Mouse (Mus musculus) embryonic facial prominence, embryonic 15.5 days (tissue): ENCODE measurements around the gene Tnfrsf14. TPM values are rescaled to one million over a fixed set of nuclear protein-coding genes. Genes with fewer than 3 reads are reported as not detected.

Source experiments
- ATAC-seq: fragments of 200-750 bp; cut with Nextera tagmentation; 2 replicates; pipeline ENCODE4 v1.8.0; 2017; ENCODE audit warnings: low read depth, moderate TSS enrichment; ENCODE audit not compliant: insufficient number of reproducible peaks, low FRiP score, low TSS enrichment
- H3K27ac ChIP-seq: fragments of 300-500 bp; sonication (generic); replicated peaks from 2 replicates; pipeline ENCODE4 v1.5.1; 2015; ENCODE audit warnings: mild to moderate bottlenecking, inconsistent platforms
- H3K27me3 ChIP-seq: fragments of 300-500 bp; sonication (generic); 2 replicates; pipeline ENCODE4 v1.6.1; 2015; ENCODE audit warnings: inconsistent platforms
- H3K36me3 ChIP-seq: fragments of 300-500 bp; sonication (generic); 2 replicates; pipeline ENCODE4 v1.6.1; 2015; ENCODE audit warnings: mild to moderate bottlenecking, inconsistent platforms
- H3K4me1 ChIP-seq: fragments of 300-500 bp; sonication (generic); 2 replicates; pipeline ENCODE4 v1.6.1; 2015; ENCODE audit warnings: inconsistent platforms
- H3K4me2 ChIP-seq: fragments of 300-500 bp; sonication (generic); replicated peaks from 2 replicates; pipeline ENCODE4 v1.6.1; 2015; ENCODE audit warnings: mild to moderate bottlenecking, inconsistent platforms
- H3K4me3 ChIP-seq: fragments of 300-500 bp; sonication (generic); replicated peaks from 2 replicates; pipeline ENCODE4 v1.5.1; 2015; ENCODE audit warnings: mild to moderate bottlenecking, inconsistent platforms
- H3K9ac ChIP-seq: fragments of 300-500 bp; sonication (generic); 2 replicates; pipeline ENCODE4 v1.6.1; 2015; ENCODE audit warnings: inconsistent platforms
- H3K9me3 ChIP-seq: fragments of 300-500 bp; sonication (generic); replicated peaks from 2 replicates; pipeline ENCODE4 v1.6.1; 2016; ENCODE audit warnings: inconsistent platforms
- WGBS: fragments of 180-500 bp; shearing (Covaris S2); methylation state at CpG from one replicate; pipeline ENCODE4 v1.1.7; 2015; 5-methylcytosine and 5-hydroxymethylcytosine counted together
- polyA plus RNA-seq: library from polyadenylated mRNA; unstranded; fragments of >200 nt; fragmentation: Nextera tagmentation; extraction: Ambion mirVana; gene quantifications from 2 replicates; pipeline ENCODE4 v1.2.1, GENCODE M21; 2015

The Tnfrsf14 gene
- 1.5 and 2.3 TPM in 2 replicates for polyA plus RNA-seq

DNA sequence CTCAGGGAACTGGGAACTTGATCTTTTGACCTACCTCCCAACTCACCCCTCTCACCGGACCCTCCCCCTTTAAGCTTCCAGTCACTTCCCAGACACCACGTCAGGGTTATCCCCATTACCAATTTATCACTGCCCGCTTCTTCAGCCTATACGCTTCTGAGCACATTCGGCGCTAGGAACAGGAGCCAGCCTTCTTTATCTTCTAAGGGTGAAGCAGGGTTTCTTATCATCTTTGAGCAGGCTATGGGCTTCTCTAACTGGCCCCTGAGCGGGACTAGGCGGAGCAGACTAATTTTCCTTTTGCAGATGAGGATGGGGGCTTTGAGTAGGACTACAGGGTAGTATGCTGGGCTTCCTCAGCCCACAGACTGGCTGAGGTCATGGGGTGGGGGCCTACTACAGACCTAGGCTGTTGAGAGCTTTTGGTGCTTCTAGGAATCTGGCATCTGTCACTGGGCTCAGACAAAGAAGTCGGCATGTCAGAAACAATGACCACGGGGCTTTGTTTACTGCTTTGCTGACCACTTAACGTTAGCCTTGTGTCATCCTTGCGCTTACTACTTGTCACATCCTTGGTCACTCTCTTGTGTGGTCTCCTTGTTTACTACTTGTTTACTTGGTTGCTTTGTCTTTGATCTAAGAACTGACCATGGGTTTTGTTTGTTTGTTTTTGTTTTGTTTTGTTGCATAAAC is at the start of gene Tnfrsf14:
TSS of gene Tnfrsf14 (minus strand) at position 169 of the 693 bp plus-strand sequence.
- peak within 1 kb of the TSS; percentile 46 for H3K4me2 ChIP-seq
- WGBS = 48% methylated on average over 12 of the region's 12 CpGs
- peaks cover 27% of the 10 kb centered on the region for H3K4me1 ChIP-seq
- H3K4me3 ChIP-seq = peak within 1 kb of the TSS; percentile 21
- no peak within 1 kb of the TSS for H3K9ac ChIP-seq
- no peaks in the 10 kb centered on the region for H3K9me3 ChIP-seq
- H3K27me3 ChIP-seq = no peaks in the 10 kb centered on the region
- no peak for ATAC-seq
- H3K36me3 ChIP-seq = no peaks in the 10 kb centered on the region
- peak within 1 kb of the TSS; percentile 73 for H3K27ac ChIP-seq

DNA sequence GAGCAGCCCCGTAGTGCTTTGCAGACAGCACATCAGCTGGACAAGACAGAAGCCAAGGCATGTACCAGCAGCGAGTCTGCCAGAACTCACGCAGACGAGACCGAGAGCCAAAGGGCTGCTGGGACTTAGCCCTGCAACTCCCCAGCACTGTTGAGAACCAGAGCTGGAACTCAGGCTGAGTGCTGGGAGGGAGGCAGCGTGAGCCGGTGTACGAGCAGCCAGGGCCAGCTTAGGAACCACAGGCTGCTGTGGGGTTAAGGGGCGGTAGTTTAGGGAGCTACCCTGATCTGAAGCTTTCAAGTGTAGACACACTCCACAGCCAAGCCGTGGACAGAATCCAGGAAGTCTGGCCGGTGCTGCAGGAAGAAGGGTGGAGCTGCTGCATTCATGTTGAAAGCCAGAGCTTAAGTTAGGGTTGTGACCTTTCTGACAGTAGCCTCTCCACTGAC is 45.8 kb upstream of the Tnfrsf14 start:
- H3K36me3 ChIP-seq = peaks cover 100% of the 10 kb centered on the region
- no peak overlapping the region for H3K9ac ChIP-seq
- no peak overlapping the region for H3K27ac ChIP-seq
- no peak for ATAC-seq
- no peaks in the 10 kb centered on the region for H3K9me3 ChIP-seq
- 83% methylated on average over 11 of the region's 11 CpGs for WGBS
- H3K4me3 ChIP-seq = no peak overlapping the region
- no peaks in the 10 kb centered on the region for H3K4me1 ChIP-seq
- H3K27me3 ChIP-seq = no peaks in the 10 kb centered on the region
- H3K4me2 ChIP-seq = no peak overlapping the region

DNA sequence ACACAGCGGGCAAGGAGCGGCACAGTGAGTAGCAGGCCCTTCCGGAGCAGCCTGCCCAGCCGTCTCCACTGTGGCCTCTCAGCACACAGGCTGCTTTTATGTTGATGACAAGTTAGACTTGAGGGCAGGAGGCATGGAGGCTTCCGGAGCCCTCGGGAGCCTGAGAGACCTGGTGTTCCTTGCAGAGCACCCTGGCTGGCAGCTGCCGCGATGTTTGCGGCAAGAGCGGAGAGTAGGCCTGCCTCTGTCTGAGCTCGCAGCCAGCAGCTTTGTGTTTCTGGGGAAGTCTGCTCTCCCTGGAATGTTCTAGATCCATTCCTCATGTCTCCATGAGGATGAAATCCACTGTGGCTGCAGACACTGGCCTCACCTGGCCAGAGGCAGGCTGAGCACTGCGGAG is 44.2 kb upstream of the Tnfrsf14 start:
- no peaks in the 10 kb centered on the region for H3K4me1 ChIP-seq
- WGBS = 91% methylated on average over 12 of the region's 12 CpGs
- peaks cover 94% of the 10 kb centered on the region for H3K36me3 ChIP-seq
- no peak overlapping the region for H3K27ac ChIP-seq
- H3K4me2 ChIP-seq = no peak overlapping the region
- no peaks in the 10 kb centered on the region for H3K9me3 ChIP-seq
- no peak overlapping the region for H3K9ac ChIP-seq
- no peak for ATAC-seq
- no peaks in the 10 kb centered on the region for H3K27me3 ChIP-seq
- no peak overlapping the region for H3K4me3 ChIP-seq

DNA sequence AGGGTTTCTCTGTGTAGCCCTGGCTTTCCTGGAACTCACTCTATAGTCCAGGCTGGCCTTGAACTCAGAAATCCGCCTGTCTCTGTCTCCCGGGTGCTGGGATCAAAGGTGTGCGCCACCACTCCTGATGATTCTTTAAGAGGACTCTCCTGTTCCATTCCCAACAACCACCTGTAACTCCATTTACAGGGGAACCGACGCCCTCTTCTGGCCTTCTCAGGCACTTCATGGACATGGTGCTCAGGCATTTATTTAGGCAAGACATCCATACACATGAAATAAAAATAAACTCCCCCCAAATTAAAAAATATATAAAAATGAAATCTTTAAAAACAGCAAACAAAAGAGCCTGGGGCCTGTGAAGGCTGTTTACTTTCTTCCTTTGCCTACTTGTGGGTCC is 38.8 kb upstream of the Tnfrsf14 start:
- ATAC-seq = no peak
- H3K27ac ChIP-seq = no peak overlapping the region
- peaks cover 26% of the 10 kb centered on the region for H3K4me1 ChIP-seq
- no peak overlapping the region for H3K4me3 ChIP-seq
- peaks cover 11% of the 10 kb centered on the region for H3K27me3 ChIP-seq
- H3K9ac ChIP-seq = no peak overlapping the region
- no peak overlapping the region for H3K4me2 ChIP-seq
- no peaks in the 10 kb centered on the region for H3K9me3 ChIP-seq
- H3K36me3 ChIP-seq = peaks cover 40% of the 10 kb centered on the region
- 69% methylated on average over 5 of the region's 5 CpGs for WGBS

DNA sequence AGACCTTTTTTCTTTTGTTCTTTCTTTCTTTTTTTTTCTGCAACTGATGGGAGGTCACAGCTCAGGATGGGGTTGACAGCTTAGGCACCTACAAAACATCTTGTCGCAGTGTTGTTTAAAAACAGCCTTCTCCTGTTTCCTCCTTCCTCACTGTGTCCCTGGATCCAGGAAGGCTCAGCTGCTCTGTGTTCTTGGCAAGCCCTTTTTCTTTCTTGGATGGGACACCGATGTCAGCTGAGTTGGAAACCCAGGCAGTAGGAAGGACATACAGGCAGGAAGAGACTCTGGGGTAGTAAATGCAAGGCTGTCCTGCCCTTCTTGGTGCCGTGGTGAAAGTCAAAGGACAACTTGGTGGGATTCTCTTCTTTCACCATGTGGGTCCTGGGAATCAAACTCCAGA is 37.5 kb upstream of the Tnfrsf14 start:
- Histone ChIP-seq H3K4me1 (peaks cover 37% of the 10 kb centered on the region), H3K9me3 (no peaks in the 10 kb centered on the region), H3K4me2 (peak overlapping the region; percentile 63; the same call in 1 of the 2 replicates), H3K27ac (no peak overlapping the region), H3K27me3 (peaks cover 24% of the 10 kb centered on the region), H3K9ac (no peak overlapping the region), H3K36me3 (peaks cover 27% of the 10 kb centered on the region), H3K4me3 (peak overlapping the region; percentile 77; the same call in 1 of the 2 replicates)
- no peak for ATAC-seq
- WGBS = 64% methylated on average over 3 of the region's 3 CpGs

DNA sequence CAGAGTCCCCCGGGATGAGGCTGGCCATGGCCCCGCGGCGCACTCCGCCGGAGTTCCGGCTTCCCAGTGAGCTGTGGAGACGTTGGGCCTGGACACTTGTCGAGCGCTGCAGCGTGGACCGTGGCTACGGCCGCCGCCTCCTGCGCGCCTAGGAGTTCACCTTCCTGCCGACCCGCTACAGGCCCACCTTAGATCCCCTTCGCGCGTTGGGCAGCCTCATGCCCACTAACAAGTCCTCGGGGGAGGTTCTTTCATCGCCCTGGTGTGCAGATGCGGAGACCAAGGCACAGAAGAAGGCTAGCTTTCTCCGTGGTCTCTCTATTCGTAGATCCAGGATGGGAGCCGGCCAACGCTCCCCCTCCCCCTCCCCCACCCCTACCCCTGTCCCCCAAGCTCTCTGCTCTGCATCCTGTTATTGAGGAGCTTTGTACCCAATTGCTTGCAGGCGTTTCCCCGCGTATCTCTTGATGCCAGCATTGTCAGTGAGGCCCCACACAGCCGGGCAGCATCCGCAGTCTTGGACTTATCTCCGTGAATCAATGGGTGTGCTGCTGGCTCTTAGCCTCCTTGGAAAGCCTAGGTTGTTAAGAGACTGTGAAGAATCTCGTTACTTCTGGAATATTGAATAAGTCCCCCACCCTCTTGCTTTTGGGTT is 36.3 kb upstream of the Tnfrsf14 start:
- H3K4me2 ChIP-seq = peak overlapping the region; percentile 63
- H3K4me1 ChIP-seq = peaks cover 47% of the 10 kb centered on the region
- peaks cover 35% of the 10 kb centered on the region for H3K27me3 ChIP-seq
- H3K4me3 ChIP-seq = peak overlapping the region; percentile 77
- under 1% methylated on average over 36 of the region's 36 CpGs for WGBS
- ATAC-seq = no peak; the same call in 1 of the 2 replicates
- H3K9me3 ChIP-seq = no peaks in the 10 kb centered on the region
- peak overlapping the region; percentile 91 for H3K27ac ChIP-seq
- peaks cover 15% of the 10 kb centered on the region for H3K36me3 ChIP-seq
- peak overlapping the region; percentile 77 for H3K9ac ChIP-seq

DNA sequence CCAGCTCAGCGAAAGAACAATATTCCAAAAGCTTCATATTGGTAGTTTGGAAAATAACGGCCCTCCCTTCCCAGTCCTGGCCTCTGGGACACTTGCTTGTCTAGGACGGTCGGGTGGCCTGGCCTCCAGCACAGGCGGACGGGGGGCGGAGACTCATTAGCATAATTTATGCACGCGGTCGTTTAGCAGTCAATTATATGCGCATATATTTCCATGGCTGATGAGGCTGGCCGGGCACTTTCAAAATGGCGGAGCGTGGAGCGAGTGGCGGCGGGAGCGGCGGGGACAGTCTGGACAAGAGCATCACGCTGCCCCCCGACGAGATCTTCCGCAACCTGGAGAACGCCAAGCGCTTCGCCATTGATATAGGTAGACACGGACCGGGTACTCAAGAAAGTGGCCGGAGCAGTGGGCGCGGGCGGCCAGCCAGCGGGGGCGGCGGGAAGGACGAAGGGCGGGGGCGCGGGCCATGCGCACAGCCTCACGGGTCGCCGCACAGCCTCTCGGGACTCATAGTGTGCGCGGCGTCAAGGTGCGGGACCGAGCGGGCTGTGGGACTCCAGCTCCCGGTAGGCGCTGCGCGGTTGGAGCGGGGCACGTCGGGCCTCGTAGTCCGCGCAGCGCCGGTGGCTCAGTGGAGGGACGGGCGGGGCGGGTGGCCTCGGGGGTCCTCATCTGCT is 35.7 kb upstream of the Tnfrsf14 start, which contains the start of gene Pank4:
TSS of gene Pank4 (plus strand) at position 223 of the 680 bp plus-strand sequence.
- under 1% methylated on average over 55 of the region's 66 CpGs for WGBS
- H3K4me2 ChIP-seq = peak within 1 kb of the TSS; percentile 63
- peak within 1 kb of the TSS; percentile 77 for H3K4me3 ChIP-seq
- H3K9ac ChIP-seq = peak within 1 kb of the TSS; percentile 77
- peaks cover 47% of the 10 kb centered on the region for H3K4me1 ChIP-seq
- H3K9me3 ChIP-seq = no peaks in the 10 kb centered on the region
- H3K27me3 ChIP-seq = peaks cover 42% of the 10 kb centered on the region
- H3K27ac ChIP-seq = peak within 1 kb of the TSS; percentile 91
- peaks cover 9% of the 10 kb centered on the region for H3K36me3 ChIP-seq
- peak; percentile 95 for ATAC-seq

DNA sequence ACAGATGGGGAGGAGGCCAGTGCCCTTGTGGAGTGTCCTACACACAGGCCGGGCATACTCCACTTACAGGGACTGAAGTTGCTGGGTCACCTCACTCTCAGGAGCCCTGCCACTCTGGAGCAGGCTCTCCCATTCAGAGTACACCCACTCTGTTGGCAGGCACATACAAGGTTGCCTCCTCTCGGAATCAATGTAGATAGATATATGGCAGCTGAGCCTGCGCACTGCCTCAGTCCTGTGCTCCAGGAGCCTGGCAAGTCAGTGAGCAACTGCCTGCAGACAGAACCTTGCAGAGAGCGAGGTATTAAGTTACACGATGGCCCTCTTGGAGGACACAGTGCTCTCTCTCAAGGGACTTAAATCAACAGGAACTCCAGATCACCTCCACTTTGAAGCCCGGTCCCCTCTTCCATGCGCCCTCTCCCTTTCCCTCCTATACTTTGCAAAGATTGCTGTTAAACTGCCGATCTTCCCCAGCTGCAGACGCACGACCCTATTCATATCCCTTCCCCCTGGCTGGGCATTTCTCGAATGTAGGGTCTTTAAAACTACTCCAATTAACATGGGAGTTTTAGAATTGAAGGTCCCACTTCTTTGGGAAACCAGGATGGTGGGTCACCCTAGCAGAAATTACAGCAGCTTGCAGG is 35.0 kb upstream of the Tnfrsf14 start:
- Histone ChIP-seq H3K27ac (peak overlapping the region; percentile 91; the same call in 1 of the 2 replicates), H3K9me3 (no peaks in the 10 kb centered on the region), H3K36me3 (0 out of 2 replicates have a peak, but pooled peaks cover 4% of the 10 kb centered on the region), H3K4me1 (peaks cover 53% of the 10 kb centered on the region), H3K27me3 (peaks cover 49% of the 10 kb centered on the region), H3K9ac (no peak overlapping the region), H3K4me3 (peak overlapping the region; percentile 77), H3K4me2 (peak overlapping the region; percentile 63)
- WGBS = 28% methylated on average over 11 of the region's 11 CpGs
- ATAC-seq = no peak

DNA sequence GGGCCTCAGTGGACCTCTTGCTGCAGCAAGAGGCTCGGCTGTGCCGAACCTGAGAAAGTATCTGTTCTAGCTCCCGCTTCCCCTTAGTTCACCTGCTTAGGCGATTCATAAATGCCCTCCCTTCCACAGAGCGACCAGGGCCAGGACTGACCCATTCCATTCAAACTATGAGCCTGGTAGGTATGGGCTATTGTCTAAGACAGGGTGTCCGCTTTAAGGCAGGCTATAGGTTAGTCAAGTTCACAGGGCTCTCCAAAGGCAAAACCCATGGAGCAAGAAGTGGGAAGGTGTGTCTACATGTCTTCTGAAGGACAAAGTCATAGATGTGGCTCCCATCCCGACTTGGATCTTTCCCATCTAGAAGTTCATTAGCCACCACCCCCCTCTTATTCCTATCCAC is 34.3 kb upstream of the Tnfrsf14 start:
- H3K9ac ChIP-seq = no peak overlapping the region
- no peak overlapping the region for H3K4me3 ChIP-seq
- peaks cover 59% of the 10 kb centered on the region for H3K4me1 ChIP-seq
- H3K9me3 ChIP-seq = no peaks in the 10 kb centered on the region
- H3K27ac ChIP-seq = no peak overlapping the region
- peaks cover 55% of the 10 kb centered on the region for H3K27me3 ChIP-seq
- H3K4me2 ChIP-seq = 0 out of 2 replicates have a peak overlapping the region, but pooled peaks have one; percentile 63
- 82% methylated on average over 7 of the region's 7 CpGs for WGBS
- ATAC-seq = no peak
- H3K36me3 ChIP-seq = no peaks in the 10 kb centered on the region

DNA sequence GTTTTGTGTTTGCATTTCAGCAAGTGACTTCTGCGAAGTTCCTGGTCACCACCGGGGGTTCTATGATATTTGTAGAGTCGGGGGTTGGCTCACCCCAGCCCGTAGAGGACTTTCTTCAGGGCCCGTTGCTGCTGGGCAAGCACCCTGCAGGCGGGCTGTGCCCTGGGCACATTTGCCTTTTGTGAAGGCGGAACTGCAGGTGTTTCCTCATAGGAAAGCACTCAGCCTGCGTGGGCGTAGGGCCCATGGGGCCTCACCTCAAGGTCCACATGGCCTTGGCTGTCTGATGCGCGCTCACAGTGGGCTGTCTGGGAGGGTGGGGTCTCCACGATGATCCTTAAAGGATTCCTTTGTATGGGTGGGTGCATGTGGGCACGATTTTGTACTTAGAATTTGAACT is 33.5 kb upstream of the Tnfrsf14 start:
- Histone ChIP-seq H3K9me3 (no peaks in the 10 kb centered on the region), H3K4me1 (peaks cover 63% of the 10 kb centered on the region), H3K4me2 (peak overlapping the region; percentile 83), H3K27me3 (peaks cover 62% of the 10 kb centered on the region), H3K27ac (no peak overlapping the region), H3K9ac (no peak overlapping the region), H3K36me3 (no peaks in the 10 kb centered on the region), H3K4me3 (peak overlapping the region; percentile 45; the same call in 1 of the 2 replicates)
- WGBS = 24% methylated on average over 13 of the region's 13 CpGs
- no peak for ATAC-seq
